Mouse (Mus musculus) heart, adult 2 months (tissue): Measurements from ENCODE around the gene Itpr2.

Experiments used
- CTCF ChIP-seq: fragments of 200-600 bp; IDR thresholded peaks from 2 replicates; pipeline ENCODE4 v1.8.1; 2022; ENCODE audit warnings: antibody characterized with exemption, mild to moderate bottlenecking, moderate library complexity
- EP300 ChIP-seq: fragments of 200-500 bp; IDR thresholded peaks from 2 replicates; pipeline ENCODE4 v1.6.1; 2011; ENCODE audit warnings: low read depth, low read length, control low read depth; ENCODE audit not compliant: insufficient read depth
- POLR2A ChIP-seq: fragments of 200-500 bp; IDR thresholded peaks from 2 replicates; pipeline ENCODE4 v1.6.1; 2011; ENCODE audit warnings: mild to moderate bottlenecking, low read depth, low read length, control low read depth; ENCODE audit not compliant: insufficient read depth

- no peak for TF ChIP-seq CTCF
- TF ChIP-seq POLR2A, result no peak
- no peak for TF ChIP-seq EP300
Measured at GRCm38 (mm10) chr6:146438057-146438456, 64.0 kb downstream of the Itpr2 start.
